Mouse (Mus musculus): ENCODE results near the gene Unc45b. TPM values are rescaled to one million over a fixed set of nuclear protein-coding genes. Genes with fewer than 3 reads are reported as not detected.
"Not testable (repeated sequence)": the region's sequence is repeated elsewhere in the genome, so short reads cannot be mapped to it uniquely, and the experiment has no call there.

Gene Unc45b
- polyA plus RNA-seq, 1 experiment = 99.6 TPM

DNA sequence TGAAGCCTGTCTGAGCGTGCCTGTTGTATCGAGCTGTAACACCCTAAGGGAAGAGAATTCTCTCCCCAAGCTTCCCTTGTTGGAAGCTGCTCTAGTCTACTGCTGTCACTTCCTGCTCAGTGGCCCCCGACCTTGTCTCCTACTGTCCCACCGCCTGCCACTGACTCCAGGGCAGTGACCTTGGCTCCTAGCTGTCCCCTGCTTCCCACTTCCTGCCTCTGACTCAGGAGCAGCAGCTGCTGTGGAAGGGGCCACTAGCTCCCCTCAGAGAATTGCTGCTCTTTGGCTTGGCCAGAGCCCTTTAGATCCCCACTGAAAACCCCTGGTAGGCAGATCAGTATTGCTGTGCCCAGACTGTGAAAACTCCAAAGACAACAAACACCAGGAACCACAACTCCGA is 63.6 kb downstream of the Unc45b start:
- H3K4me3 ChIP-seq = no peak overlapping the region
- peak in 1 of 3 experiments; percentile 74 for TF ChIP-seq MYOD1 (IDR thresholded peaks at IDR 0.05; ENCODE audit: control insufficient read depth in 1 of 3, insufficient read length in 2 of 3, low read depth in 2 of 3)
- no peak for TF ChIP-seq SRF (IDR thresholded peaks at IDR 0.05; ENCODE audit: control insufficient read depth, insufficient read length, low read depth)
- no peak for TF ChIP-seq REST (IDR thresholded peaks at IDR 0.05; ENCODE audit: insufficient read depth, insufficient read length)
- peak in 1 of 3 experiments; percentile 51 for TF ChIP-seq MYOG (IDR thresholded peaks at IDR 0.05; ENCODE audit: control insufficient read depth in 1 of 3, insufficient read depth in 1 of 3, insufficient read length in 2 of 3, low read depth in 2 of 3)
- no peak for TF ChIP-seq E2F4 (IDR thresholded peaks at IDR 0.05; ENCODE audit: insufficient read depth)
- TF ChIP-seq MAX (IDR thresholded peaks at IDR 0.05; ENCODE audit: low read depth) = no peak
- no peak for TF ChIP-seq CEBPB (IDR thresholded peaks at IDR 0.05; ENCODE audit: insufficient read depth, poor library complexity, severe bottlenecking)
- no peak for TF ChIP-seq TCF3 (IDR thresholded peaks at IDR 0.05; ENCODE audit: insufficient read length, low read depth)
- TF ChIP-seq POLR2A (IDR thresholded peaks at IDR 0.05; ENCODE audit: insufficient read length, low read depth) = no peak
- TF ChIP-seq TCF12 (IDR thresholded peaks at IDR 0.05; ENCODE audit: insufficient read depth, poor library complexity, severe bottlenecking) = no peak
- no peak for TF ChIP-seq POLR2AphosphoS2 (IDR thresholded peaks at IDR 0.05; ENCODE audit: insufficient read length, low read depth)
- no peak for TF ChIP-seq USF1 (IDR thresholded peaks at IDR 0.05; ENCODE audit: low read depth)

DNA sequence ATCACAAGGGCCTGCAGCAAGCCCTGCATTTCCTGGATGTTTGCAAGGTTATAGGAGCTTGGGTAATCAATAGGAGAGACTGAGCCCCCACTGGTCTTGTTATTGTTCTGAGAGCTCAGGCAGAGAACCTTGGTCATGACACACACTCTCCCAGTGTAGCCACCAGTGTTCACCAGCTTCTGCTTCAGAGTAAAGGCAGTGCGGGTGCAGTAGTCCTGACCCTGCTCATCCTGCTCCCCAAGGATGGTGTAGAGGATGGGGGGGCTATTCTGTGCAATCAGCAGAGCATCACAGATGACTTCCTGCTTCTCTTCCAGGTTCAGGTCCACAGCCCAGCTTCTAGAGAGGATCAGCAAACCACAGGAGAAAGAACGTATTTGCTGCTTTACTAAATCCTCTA is 72.1 kb downstream of the Unc45b start:
- not testable (repeated sequence) for H3K27me3 ChIP-seq (ENCODE audit: control insufficient read depth, insufficient read depth, insufficient read length); H3K36me3 ChIP-seq (ENCODE audit: control insufficient read depth, insufficient read depth); H3K79me2 ChIP-seq (ENCODE audit: control insufficient read depth, insufficient read depth); H3K4me3 ChIP-seq; H3K4me2 ChIP-seq (ENCODE audit: low read depth); H3ac ChIP-seq (ENCODE audit: control insufficient read depth, insufficient read length)

More for the DNA sequence above, 63.6 kb downstream of the Unc45b start:
- no peaks in the 10 kb centered on the region for H3K27me3 ChIP-seq (ENCODE audit: control insufficient read depth, insufficient read depth, insufficient read length)
- no peak overlapping the region for H3K4me2 ChIP-seq (ENCODE audit: low read depth)
- no peak overlapping the region for H3ac ChIP-seq (ENCODE audit: control insufficient read depth, insufficient read length)
- H3K36me3 ChIP-seq (ENCODE audit: control insufficient read depth, insufficient read depth) = no peaks in the 10 kb centered on the region
- no peaks in the 10 kb centered on the region for H3K79me2 ChIP-seq (ENCODE audit: control insufficient read depth, insufficient read depth)

DNA sequence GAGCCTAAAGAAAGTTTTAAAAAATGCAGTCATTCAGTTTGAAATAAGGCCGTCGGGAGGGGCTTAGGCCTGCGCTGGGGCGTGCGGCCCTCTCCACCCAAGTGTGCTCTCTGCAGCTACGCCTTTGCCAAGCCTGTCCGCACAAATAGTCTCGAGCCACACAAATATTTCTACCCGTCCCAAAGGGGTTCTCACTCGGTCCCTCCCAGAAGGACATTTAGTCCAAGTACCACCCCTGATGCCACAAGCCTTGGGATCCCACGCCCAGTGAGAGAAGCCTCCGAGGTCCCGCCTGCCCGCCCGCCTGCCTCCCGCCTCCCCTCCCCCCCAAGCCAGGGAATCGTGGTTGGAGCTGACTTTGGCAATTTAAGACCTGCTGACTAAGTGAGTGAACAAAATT is 72.8 kb downstream of the Unc45b start:
- H3ac ChIP-seq (ENCODE audit: control insufficient read depth, insufficient read length) = no peak overlapping the region
- H3K4me3 ChIP-seq = no peak overlapping the region
- no peaks in the 10 kb centered on the region for H3K27me3 ChIP-seq (ENCODE audit: control insufficient read depth, insufficient read depth, insufficient read length)
- H3K4me2 ChIP-seq (ENCODE audit: low read depth) = no peak overlapping the region
- no peaks in the 10 kb centered on the region for H3K79me2 ChIP-seq (ENCODE audit: control insufficient read depth, insufficient read depth)
- TF ChIP-seq CEBPB (IDR thresholded peaks at IDR 0.05; ENCODE audit: insufficient read depth, poor library complexity, severe bottlenecking) = no peak
- TF ChIP-seq E2F4 (IDR thresholded peaks at IDR 0.05; ENCODE audit: insufficient read depth) = no peak
- no peak for TF ChIP-seq SRF (IDR thresholded peaks at IDR 0.05; ENCODE audit: control insufficient read depth, insufficient read length, low read depth)
- TF ChIP-seq MYOD1 (IDR thresholded peaks at IDR 0.05; ENCODE audit: control insufficient read depth in 1 of 3, insufficient read length in 2 of 3, low read depth in 2 of 3) = no peak
- no peak for TF ChIP-seq POLR2A (IDR thresholded peaks at IDR 0.05; ENCODE audit: insufficient read length, low read depth)
- no peak for TF ChIP-seq TCF12 (IDR thresholded peaks at IDR 0.05; ENCODE audit: insufficient read depth, poor library complexity, severe bottlenecking)
- no peak for TF ChIP-seq MAX (IDR thresholded peaks at IDR 0.05; ENCODE audit: low read depth)
- TF ChIP-seq USF1 (IDR thresholded peaks at IDR 0.05; ENCODE audit: low read depth) = no peak
- TF ChIP-seq POLR2AphosphoS2 (IDR thresholded peaks at IDR 0.05; ENCODE audit: insufficient read length, low read depth) = no peak
- H3K36me3 ChIP-seq (ENCODE audit: control insufficient read depth, insufficient read depth) = no peaks in the 10 kb centered on the region

DNA sequence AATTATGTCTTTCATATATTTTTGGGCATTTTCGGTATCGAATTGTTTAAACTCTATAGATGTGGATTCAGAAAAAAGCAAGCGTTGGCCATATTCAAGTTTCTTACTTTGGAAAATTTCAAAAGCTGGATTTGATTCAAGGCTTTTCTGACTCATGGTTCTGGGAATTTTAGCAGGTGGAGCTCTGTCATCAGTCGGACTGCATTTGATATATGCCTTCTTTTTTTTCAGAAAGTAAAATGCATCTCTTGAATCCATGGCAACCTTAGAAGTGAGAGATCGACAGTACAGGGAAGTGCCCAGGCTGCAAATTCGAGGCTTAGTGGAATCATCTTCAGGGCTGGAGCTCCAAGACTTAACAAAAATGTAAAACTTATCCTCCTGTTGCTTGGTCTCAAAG is 77.3 kb downstream of the Unc45b start:
- TF ChIP-seq CEBPB (IDR thresholded peaks at IDR 0.05; ENCODE audit: insufficient read depth, poor library complexity, severe bottlenecking) = no peak
- TF ChIP-seq MYOG (IDR thresholded peaks at IDR 0.05; ENCODE audit: control insufficient read depth in 1 of 3, insufficient read depth in 1 of 3, insufficient read length in 2 of 3, low read depth in 2 of 3) = no peak
- Histone ChIP-seq H3ac (ENCODE audit: control insufficient read depth, insufficient read length) (no peak overlapping the region), H3K4me3 (no peak overlapping the region), H3K4me2 (ENCODE audit: low read depth) (no peak overlapping the region), H3K27me3 (ENCODE audit: control insufficient read depth, insufficient read depth, insufficient read length) (no peaks in the 10 kb centered on the region), H3K36me3 (ENCODE audit: control insufficient read depth, insufficient read depth) (no peaks in the 10 kb centered on the region), H3K79me2 (ENCODE audit: control insufficient read depth, insufficient read depth) (no peaks in the 10 kb centered on the region)

DNA sequence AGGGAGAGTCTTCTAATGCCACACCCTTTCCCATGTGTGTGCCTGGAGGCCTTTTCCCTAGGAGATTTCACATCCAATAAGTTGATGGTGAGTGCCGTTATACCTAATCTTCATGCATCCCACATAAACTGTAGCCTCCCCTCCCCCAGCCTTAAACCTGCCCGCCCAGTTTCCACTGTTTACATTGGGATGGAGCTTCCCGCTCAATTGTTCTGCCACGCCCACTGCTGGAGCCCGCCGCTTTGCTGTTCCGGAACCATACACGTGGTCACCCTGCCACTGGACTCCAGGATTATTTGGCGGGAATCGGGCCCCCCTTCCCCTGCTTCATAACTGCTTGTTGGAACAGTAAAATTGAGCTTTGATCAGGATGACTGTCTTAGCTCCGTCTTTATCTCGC is 79.0 kb downstream of the Unc45b start:
- H3K27me3 ChIP-seq (ENCODE audit: control insufficient read depth, insufficient read depth, insufficient read length) = no peaks in the 10 kb centered on the region
- H3K36me3 ChIP-seq (ENCODE audit: control insufficient read depth, insufficient read depth) = no peaks in the 10 kb centered on the region
- no peak overlapping the region for H3K4me3 ChIP-seq
- H3K4me2 ChIP-seq (ENCODE audit: low read depth) = no peak overlapping the region
- no peak overlapping the region for H3ac ChIP-seq (ENCODE audit: control insufficient read depth, insufficient read length)
- TF ChIP-seq POLR2AphosphoS2 (IDR thresholded peaks at IDR 0.05; ENCODE audit: insufficient read length, low read depth) (no peak), POLR2A (IDR thresholded peaks at IDR 0.05; ENCODE audit: insufficient read length, low read depth) (no peak), REST (IDR thresholded peaks at IDR 0.05; ENCODE audit: insufficient read depth, insufficient read length) (no peak), MYOD1 (IDR thresholded peaks at IDR 0.05; ENCODE audit: control insufficient read depth in 1 of 3, insufficient read length in 2 of 3, low read depth in 2 of 3) (no peak), TCF3 (IDR thresholded peaks at IDR 0.05; ENCODE audit: insufficient read length, low read depth) (no peak), MAX (IDR thresholded peaks at IDR 0.05; ENCODE audit: low read depth) (no peak), CEBPB (IDR thresholded peaks at IDR 0.05; ENCODE audit: insufficient read depth, poor library complexity, severe bottlenecking) (no peak), MYOG (IDR thresholded peaks at IDR 0.05; ENCODE audit: control insufficient read depth in 1 of 3, insufficient read depth in 1 of 3, insufficient read length in 2 of 3, low read depth in 2 of 3) (no peak), USF1 (IDR thresholded peaks at IDR 0.05; ENCODE audit: low read depth) (no peak), TCF12 (IDR thresholded peaks at IDR 0.05; ENCODE audit: insufficient read depth, poor library complexity, severe bottlenecking) (no peak), SRF (IDR thresholded peaks at IDR 0.05; ENCODE audit: control insufficient read depth, insufficient read length, low read depth) (no peak), E2F4 (IDR thresholded peaks at IDR 0.05; ENCODE audit: insufficient read depth) (no peak)
- no peaks in the 10 kb centered on the region for H3K79me2 ChIP-seq (ENCODE audit: control insufficient read depth, insufficient read depth)

DNA sequence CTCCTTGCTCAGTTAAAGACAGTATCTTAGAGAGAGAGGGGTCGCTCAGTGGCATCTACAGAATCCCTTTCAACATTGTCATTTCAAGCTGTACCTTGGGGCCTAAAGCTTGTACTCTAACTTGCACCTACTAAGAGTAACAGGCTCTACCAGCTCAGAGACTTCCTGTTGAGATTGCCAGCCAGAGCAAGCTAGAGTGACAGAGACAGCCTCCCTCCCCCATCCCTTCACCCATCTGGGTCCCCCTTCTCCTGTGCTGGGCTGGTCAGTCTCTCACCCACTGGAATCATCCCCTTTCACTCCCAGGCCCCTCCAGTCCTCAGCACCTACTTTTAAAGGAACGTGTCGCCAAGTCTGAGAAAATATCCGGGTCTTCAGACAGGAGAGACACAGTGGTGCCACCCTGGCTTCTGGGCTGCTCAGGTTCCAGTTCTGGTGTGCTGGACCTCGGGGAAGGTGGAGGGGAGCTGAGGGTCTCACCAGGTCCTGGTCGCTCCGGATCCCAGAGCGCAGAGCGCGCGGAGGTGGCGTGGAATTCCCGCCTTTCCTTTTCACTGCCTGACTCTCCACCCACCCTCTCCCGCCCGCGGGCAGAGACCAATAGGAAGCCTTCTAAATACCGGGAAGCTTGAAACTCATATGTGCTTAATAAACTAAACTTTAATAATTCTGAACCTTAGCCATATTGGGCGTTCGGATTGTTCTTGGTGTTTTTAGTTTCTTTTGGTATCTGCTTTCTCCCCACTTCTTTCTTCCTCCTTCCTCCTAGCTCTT is 80.4 kb downstream of the Unc45b start:
- peak overlapping the region; percentile 28 for H3K4me3 ChIP-seq

More for the DNA sequence above, 80.4 kb downstream of the Unc45b start:
- H3K79me2 ChIP-seq (ENCODE audit: control insufficient read depth, insufficient read depth); H3K27me3 ChIP-seq (ENCODE audit: control insufficient read depth, insufficient read depth, insufficient read length); H3ac ChIP-seq (ENCODE audit: control insufficient read depth, insufficient read length); H3K36me3 ChIP-seq (ENCODE audit: control insufficient read depth, insufficient read depth): not testable (repeated sequence)
- H3K4me2 ChIP-seq (ENCODE audit: low read depth) = peak overlapping the region; percentile 78

All from myocyte (in vitro differentiated cells).